Mouse (Mus musculus) spleen, postnatal 10 days (tissue): Measurements from ENCODE around the gene Relt.

Experiments used
- DNase-seq, 2 experiments: peaks; one replicate each; pipeline ENCODE4 v3.0.0; 2021 to 2022; ENCODE audit warnings: low spot score in 2 of 2

Gene Relt

GRCm38 (mm10) chr7:100862828-100863638, at the start of gene Relt:
Gene Relt (minus strand): TSS chr7:100863446.
- peak; percentile 99 for DNase-seq

- DNase-seq, result no peak
Observed at GRCm38 (mm10) chr7:100911791-100912190, 48.5 kb upstream of the Relt start.

- no peak for DNase-seq
Observed at GRCm38 (mm10) chr7:100911246-100911770, 48.1 kb upstream of the Relt start.

GRCm38 (mm10) chr7:100908567-100908966, 45.3 kb upstream of the Relt start:
- peak in 1 of 2 experiments; percentile 55 for DNase-seq

GRCm38 (mm10) chr7:100908061-100908460, 44.8 kb upstream of the Relt start:
- no peak for DNase-seq

- DNase-seq, result peak; percentile 61 to 82
Observed at GRCm38 (mm10) chr7:100907231-100907630, 44.0 kb upstream of the Relt start.

- no peak for DNase-seq
Observed at GRCm38 (mm10) chr7:100906029-100906789, 43.0 kb upstream of the Relt start.

- DNase-seq, result no peak
Observed at GRCm38 (mm10) chr7:100905037-100905436, 41.8 kb upstream of the Relt start.

GRCm38 (mm10) chr7:100904612-100905011, 41.4 kb upstream of the Relt start:
- no peak for DNase-seq

- DNase-seq, result no peak
Observed at GRCm38 (mm10) chr7:100902451-100903137, 39.3 kb upstream of the Relt start.

GRCm38 (mm10) chr7:100897828-100898227, 34.6 kb upstream of the Relt start:
- no peak for DNase-seq

GRCm38 (mm10) chr7:100894833-100895226, 31.6 kb upstream of the Relt start:
- DNase-seq, result no peak

- no peak for DNase-seq
Observed at GRCm38 (mm10) chr7:100894057-100894832, 31.0 kb upstream of the Relt start.

GRCm38 (mm10) chr7:100893249-100894056, 30.2 kb upstream of the Relt start:
- no peak for DNase-seq

- peak; percentile 70 to 79 for DNase-seq
Observed at GRCm38 (mm10) chr7:100886535-100886934, 23.3 kb upstream of the Relt start.

- no peak for DNase-seq
Observed at GRCm38 (mm10) chr7:100884460-100884859, 21.2 kb upstream of the Relt start.

GRCm38 (mm10) chr7:100881950-100882349, 18.7 kb upstream of the Relt start:
- DNase-seq, result no peak

GRCm38 (mm10) chr7:100881531-100881930, 18.3 kb upstream of the Relt start:
- DNase-seq, result no peak

GRCm38 (mm10) chr7:100879595-100879994, 16.3 kb upstream of the Relt start:
- peak; percentile 67 to 89 for DNase-seq

GRCm38 (mm10) chr7:100876771-100877170, 13.5 kb upstream of the Relt start:
- no peak for DNase-seq
